Mouse (Mus musculus): ENCODE data around the gene Pramef8.
"Not testable (repeated sequence)": the region's sequence is repeated elsewhere in the genome, so short reads cannot be mapped to it uniquely, and the experiment has no call there.

Pramef8 gene

GRCm38 (mm10) chr4:143412219-143413092 lies at the start of gene Pramef8:
Pramef8 (plus strand) TSS chr4:143412426.
- in situ Hi-C loops (cut with MboI; ENCODE audit: low sequenced_read_pairs), result no loop called here

- in situ Hi-C loops (cut with MboI; ENCODE audit: low sequenced_read_pairs), result no loop called here
Observed at GRCm38 (mm10) chr4:143366415-143367041, 45.7 kb upstream of the Pramef8 start.

GRCm38 (mm10) chr4:143379480-143379879 lies 32.7 kb upstream of the Pramef8 start:
- in situ Hi-C loops (cut with MboI; ENCODE audit: low sequenced_read_pairs), result no loop called here

- in situ Hi-C loops (cut with MboI; ENCODE audit: low sequenced_read_pairs), result no loop called here
Observed at GRCm38 (mm10) chr4:143379931-143380715, 32.1 kb upstream of the Pramef8 start.

GRCm38 (mm10) chr4:143380716-143381004 lies 31.6 kb upstream of the Pramef8 start:
- in situ Hi-C loops (cut with MboI; ENCODE audit: low sequenced_read_pairs), result no loop called here

GRCm38 (mm10) chr4:143382163-143382562 lies 30.1 kb upstream of the Pramef8 start:
- in situ Hi-C loops (cut with MboI; ENCODE audit: low sequenced_read_pairs), result no loop called here

- in situ Hi-C loops (cut with MboI; ENCODE audit: low sequenced_read_pairs), result no loop called here
Observed at GRCm38 (mm10) chr4:143383646-143384045, 28.6 kb upstream of the Pramef8 start.

GRCm38 (mm10) chr4:143388955-143389702 lies 23.1 kb upstream of the Pramef8 start:
- in situ Hi-C loops (cut with MboI; ENCODE audit: low sequenced_read_pairs), result no loop called here

- in situ Hi-C loops (cut with MboI; ENCODE audit: low sequenced_read_pairs), result no loop called here
Observed at GRCm38 (mm10) chr4:143394181-143394580, 18.0 kb upstream of the Pramef8 start, which contains the start of gene Pramel1. Pramel1 (plus strand) TSS chr4:143394428.

- in situ Hi-C loops (cut with MboI; ENCODE audit: low sequenced_read_pairs), result no loop called here
Observed at GRCm38 (mm10) chr4:143411566-143412218, 534 bp upstream of the Pramef8 start.

- in situ Hi-C loops (cut with MboI; ENCODE audit: low sequenced_read_pairs), result no loop called here
Observed at GRCm38 (mm10) chr4:143413621-143414020, 1.4 kb downstream of the Pramef8 start.

- in situ Hi-C loops (cut with MboI; ENCODE audit: low sequenced_read_pairs), result no loop called here
Observed at GRCm38 (mm10) chr4:143414121-143414520, 1.9 kb downstream of the Pramef8 start.

GRCm38 (mm10) chr4:143426770-143427169 lies 14.5 kb downstream of the Pramef8 start:
- in situ Hi-C loops (cut with MboI; ENCODE audit: low sequenced_read_pairs), result not testable (repeated sequence)

- in situ Hi-C loops (cut with MboI; ENCODE audit: low sequenced_read_pairs), result no loop called here
Observed at GRCm38 (mm10) chr4:143450224-143450623, 38.0 kb downstream of the Pramef8 start, which contains the start of gene Oog4. Oog4 (minus strand) TSS chr4:143450324.

All from CH12F3 (cell line).